Mouse (Mus musculus): ENCODE measurements around the gene Dock2. TPM values are rescaled to one million over a fixed set of nuclear protein-coding genes. Genes with fewer than 3 reads are reported as not detected.
"Not testable (repeated sequence)": the region's sequence is repeated elsewhere in the genome, so short reads cannot be mapped to it uniquely, and the experiment has no call there.

Gene Dock2
- 0.46 and 0.66 TPM in 2 replicates for polyA plus RNA-seq (2016; fragmentation: Nextera tagmentation; extraction: Ambion mirVana)

DNA sequence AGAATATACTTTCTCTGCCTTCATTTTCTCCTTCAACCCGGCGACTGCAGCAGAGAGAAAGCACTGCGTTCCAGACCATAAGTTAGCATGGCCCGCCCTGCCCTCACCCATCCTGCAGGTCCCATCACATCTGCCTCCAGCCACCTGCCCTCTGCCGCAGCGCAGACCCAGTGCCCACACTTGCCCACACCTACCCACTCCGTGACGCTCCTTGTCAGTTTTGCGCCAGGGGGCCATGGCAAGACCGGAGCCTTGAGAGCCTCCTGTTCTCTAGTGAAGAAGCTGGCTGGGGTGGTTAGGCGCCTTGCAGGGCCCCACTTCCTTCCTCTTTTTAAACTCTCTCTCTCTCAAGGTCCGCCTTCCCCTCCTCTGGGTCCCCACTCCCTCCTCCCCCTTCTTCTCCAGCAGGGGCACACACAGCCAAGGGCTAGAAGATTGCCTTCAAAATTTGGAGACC is at the start of gene Dock2:
TSS of gene Dock2 (minus strand) at position 306 of the 457 bp plus-strand sequence.
- H3K9me3 ChIP-seq: no peaks in the 10 kb centered on the region
- WGBS: 93% methylated on average over 12 of the region's 12 CpGs
- no peaks in the 10 kb centered on the region for H3K36me3 ChIP-seq (replicated peaks)
- H3K4me1 ChIP-seq: no peaks in the 10 kb centered on the region
- no peak within 1 kb of the TSS for H3K9ac ChIP-seq
- no peaks in the 10 kb centered on the region for H3K27me3 ChIP-seq
- no peak for ATAC-seq (ENCODE audit: low FRiP score)
- H3K4me2 ChIP-seq: no peak within 1 kb of the TSS
- H3K4me3 ChIP-seq (replicated peaks): no peak within 1 kb of the TSS
- no peak within 1 kb of the TSS for H3K27ac ChIP-seq

DNA sequence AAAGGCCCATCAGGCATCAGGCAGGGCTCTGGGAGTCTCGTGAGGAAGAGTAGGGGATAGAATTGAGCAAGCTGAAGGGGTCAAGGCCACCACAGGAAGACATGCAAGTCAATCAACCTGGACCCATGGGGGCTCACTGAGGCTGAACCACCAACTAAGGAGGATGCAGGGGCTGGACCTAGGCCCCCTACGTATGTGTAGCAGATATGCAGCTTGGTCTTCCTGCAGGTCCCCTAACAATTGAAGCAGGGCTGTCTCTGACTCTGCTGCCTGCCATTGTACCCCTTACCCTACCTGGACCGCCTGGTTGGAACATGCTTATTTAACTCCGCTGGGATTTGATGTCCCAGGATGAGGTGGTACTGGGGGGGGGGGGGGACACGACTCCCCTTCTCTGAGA is 49.0 kb upstream of the Dock2 start:
- Histone ChIP-seq H3K27me3 (0 out of 2 replicates have a peak, but pooled peaks cover 5% of the 10 kb centered on the region), H3K9me3 (no peaks in the 10 kb centered on the region), H3K4me1 (peaks cover 16% of the 10 kb centered on the region), H3K4me2 (peak overlapping the region; percentile 82), H3K27ac (no peak overlapping the region), H3K36me3 (replicated peaks) (peaks cover 20% of the 10 kb centered on the region), H3K4me3 (replicated peaks) (peak overlapping the region; percentile 72), H3K9ac (peak overlapping the region; percentile 80)
- whole genome bisulfite sequencing: 4% methylated on average over 4 of the region's 5 CpGs
- ATAC-seq (ENCODE audit: low FRiP score): peak; percentile 24; the same call in 1 of the 2 replicates

DNA sequence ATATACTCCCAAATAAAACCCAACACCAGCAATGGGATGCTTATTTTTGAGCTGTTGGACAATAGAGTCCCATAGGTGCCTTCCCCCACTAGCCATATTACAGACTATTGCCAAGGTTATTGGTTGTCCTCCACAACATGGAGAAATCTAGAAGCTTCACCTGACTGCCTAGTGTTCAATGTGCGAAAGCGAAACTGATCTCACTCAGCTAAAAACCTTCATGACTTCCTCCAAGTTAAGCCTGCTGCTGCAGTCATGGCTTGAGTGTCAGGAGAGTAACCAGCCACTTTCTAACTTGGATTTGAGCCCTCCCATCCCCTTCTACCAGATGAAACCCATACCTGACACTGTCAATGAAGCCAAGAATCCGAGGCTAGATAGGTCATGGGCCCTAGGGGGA is 44.1 kb upstream of the Dock2 start:
- peaks cover 9% of the 10 kb centered on the region for H3K4me1 ChIP-seq
- no peak overlapping the region for H3K9ac ChIP-seq
- H3K9me3 ChIP-seq: no peaks in the 10 kb centered on the region
- peaks cover 42% of the 10 kb centered on the region for H3K36me3 ChIP-seq (replicated peaks)
- H3K27ac ChIP-seq: no peak overlapping the region
- no peaks in the 10 kb centered on the region for H3K27me3 ChIP-seq
- ATAC-seq (ENCODE audit: low FRiP score): no peak
- H3K4me2 ChIP-seq: no peak overlapping the region
- WGBS: 97% methylated on average over 3 of the region's 3 CpGs
- no peak overlapping the region for H3K4me3 ChIP-seq (replicated peaks)

DNA sequence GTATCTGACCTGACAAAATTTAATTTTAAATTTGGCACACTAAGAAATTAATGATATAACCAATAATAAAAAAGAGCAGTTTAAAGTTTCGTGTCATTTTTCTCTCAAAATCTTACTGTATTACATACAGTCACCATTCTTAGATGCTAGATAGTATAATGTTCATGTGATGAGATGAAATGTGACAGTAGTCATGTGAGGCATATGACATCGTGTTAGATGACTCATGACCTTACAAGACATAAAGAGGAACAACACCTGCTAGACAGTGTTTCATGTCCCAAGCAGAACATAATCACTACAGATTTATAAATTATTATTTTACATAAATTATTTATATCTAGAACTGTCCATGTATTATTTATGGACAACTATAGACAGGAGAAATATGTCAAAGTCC is 43.2 kb upstream of the Dock2 start:
- Histone ChIP-seq H3K27me3 (no peaks in the 10 kb centered on the region), H3K4me2 (no peak overlapping the region), H3K9me3 (no peaks in the 10 kb centered on the region), H3K4me1 (peaks cover under 1% of the 10 kb centered on the region; the same call in 1 of the 2 replicates), H3K27ac (no peak overlapping the region), H3K4me3 (replicated peaks) (no peak overlapping the region), H3K36me3 (replicated peaks) (peaks cover 48% of the 10 kb centered on the region), H3K9ac (no peak overlapping the region)
- 91% methylated on average over 2 of the region's 2 CpGs for WGBS
- ATAC-seq (ENCODE audit: low FRiP score): no peak

DNA sequence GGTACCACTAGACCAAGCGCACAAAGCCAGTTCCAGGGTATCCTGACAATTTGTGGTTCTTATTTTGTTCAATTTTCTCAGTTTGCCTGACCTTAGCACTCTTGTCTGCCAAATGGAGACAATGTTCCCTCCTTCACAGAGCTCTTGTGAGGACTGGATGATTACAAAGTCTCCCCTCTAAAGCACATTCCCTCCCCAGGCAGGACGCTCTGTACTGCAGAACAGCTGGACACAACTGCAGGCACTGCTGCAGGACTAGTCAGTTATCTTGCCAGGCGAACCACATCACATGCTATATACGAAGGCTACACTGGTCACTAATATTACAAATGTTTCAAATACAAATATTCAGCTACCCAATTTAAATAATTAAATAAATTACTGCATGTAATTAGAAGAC is 41.1 kb upstream of the Dock2 start:
- Histone ChIP-seq H3K4me3 (replicated peaks) (no peak overlapping the region), H3K4me1 (no peaks in the 10 kb centered on the region), H3K27me3 (no peaks in the 10 kb centered on the region), H3K9ac (no peak overlapping the region), H3K27ac (no peak overlapping the region), H3K4me2 (no peak overlapping the region), H3K36me3 (replicated peaks) (peaks cover 58% of the 10 kb centered on the region), H3K9me3 (no peaks in the 10 kb centered on the region)
- ATAC-seq (ENCODE audit: low FRiP score): no peak
- 93% methylated on average over 4 of the region's 4 CpGs for WGBS

DNA sequence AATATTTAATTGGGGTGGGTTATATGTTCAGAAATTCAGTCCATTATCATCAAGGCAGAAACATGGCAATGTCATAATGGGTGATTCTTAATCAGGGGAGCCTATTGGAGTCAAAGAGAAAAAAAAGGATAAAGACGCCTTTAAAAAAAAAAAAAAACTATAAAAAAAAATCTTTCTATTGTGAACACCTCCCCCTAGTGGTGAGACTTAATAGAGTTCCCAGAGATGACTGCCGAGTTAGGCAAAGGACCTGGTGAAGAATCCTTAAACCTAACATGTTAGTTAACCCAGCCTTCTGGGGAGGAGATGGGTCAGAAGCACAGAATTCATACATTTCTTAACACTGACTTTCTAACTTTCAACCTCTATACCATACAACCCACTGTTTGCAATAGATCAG is 31.1 kb upstream of the Dock2 start:
- Histone ChIP-seq H3K9ac (no peak overlapping the region), H3K4me3 (replicated peaks) (no peak overlapping the region), H3K27me3 (no peaks in the 10 kb centered on the region), H3K36me3 (replicated peaks) (peaks cover 56% of the 10 kb centered on the region), H3K4me2 (no peak overlapping the region), H3K9me3 (no peaks in the 10 kb centered on the region), H3K4me1 (no peaks in the 10 kb centered on the region), H3K27ac (no peak overlapping the region)
- WGBS: 9% methylated on average over 2 of the region's 2 CpGs
- ATAC-seq (ENCODE audit: low FRiP score): no peak

DNA sequence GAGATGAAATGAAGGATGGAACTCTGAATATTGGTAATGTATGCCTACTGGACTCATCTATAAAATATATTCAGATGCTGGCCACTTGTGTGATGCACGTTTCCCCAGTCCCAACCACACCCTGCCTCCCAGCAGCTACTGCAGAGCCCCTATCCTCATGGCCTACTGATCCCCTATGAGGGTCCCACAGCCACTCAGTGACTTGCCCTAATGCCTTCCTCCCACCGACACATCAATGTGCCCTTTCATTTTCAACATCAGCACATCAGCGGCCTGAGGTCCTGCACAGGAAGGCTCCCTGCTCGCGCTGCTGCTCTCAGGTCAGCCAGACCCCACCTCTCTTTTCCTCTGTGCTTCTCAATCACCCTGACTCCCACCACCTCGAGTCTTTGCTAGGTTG is 30.6 kb upstream of the Dock2 start:
- Histone ChIP-seq H3K9me3 (no peaks in the 10 kb centered on the region), H3K27me3 (no peaks in the 10 kb centered on the region), H3K9ac (no peak overlapping the region), H3K4me1 (no peaks in the 10 kb centered on the region), H3K36me3 (replicated peaks) (peaks cover 58% of the 10 kb centered on the region), H3K27ac (no peak overlapping the region), H3K4me2 (no peak overlapping the region), H3K4me3 (replicated peaks) (no peak overlapping the region)
- WGBS: 93% methylated on average over 6 of the region's 6 CpGs
- no peak for ATAC-seq (ENCODE audit: low FRiP score)

DNA sequence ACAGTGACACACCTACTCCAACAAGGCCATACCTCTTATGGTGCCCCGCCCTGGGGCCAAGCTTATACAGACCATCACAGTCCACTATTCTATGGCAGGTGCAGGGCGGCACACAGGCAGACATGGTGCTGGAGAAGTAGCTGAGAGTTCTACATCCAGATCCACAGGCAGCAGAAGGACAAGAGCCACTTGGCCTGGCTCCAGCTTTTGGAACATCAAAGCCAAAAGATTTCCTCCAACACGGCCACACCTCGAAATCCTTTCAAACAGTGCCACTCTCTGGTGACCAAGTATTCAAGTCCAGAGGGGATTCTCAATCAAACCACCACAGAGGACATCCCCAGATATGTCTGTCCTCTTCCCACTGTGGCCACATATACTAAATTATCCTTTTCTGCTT is 21.3 kb upstream of the Dock2 start:
- not testable (repeated sequence) for H3K36me3 ChIP-seq (replicated peaks); H3K9me3 ChIP-seq; H3K4me1 ChIP-seq; H3K4me3 ChIP-seq (replicated peaks); H3K4me2 ChIP-seq; H3K27me3 ChIP-seq; H3K27ac ChIP-seq; H3K9ac ChIP-seq; ATAC-seq (ENCODE audit: low FRiP score)
- 84% methylated on average over 4 of the region's 4 CpGs for WGBS

DNA sequence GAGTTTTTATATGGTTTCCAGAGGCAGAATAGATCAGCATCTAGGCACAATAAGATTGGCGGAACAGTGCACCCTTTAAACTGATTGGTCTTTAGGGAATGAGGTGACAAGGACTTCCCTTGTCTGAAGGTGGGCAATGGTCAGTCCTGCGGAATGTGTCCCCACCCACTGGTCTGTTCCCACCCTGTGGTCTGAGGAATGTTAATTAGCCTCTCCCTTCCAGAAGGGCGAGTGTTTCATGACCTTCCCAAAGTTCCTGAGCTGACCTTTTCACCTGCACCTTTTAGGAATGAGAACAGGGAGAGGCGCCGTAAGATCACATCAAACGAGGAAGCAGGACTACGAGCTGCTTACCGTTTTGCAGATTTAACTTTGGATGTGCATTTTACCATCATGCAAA is 14.4 kb upstream of the Dock2 start:
- not testable (repeated sequence) for ATAC-seq (ENCODE audit: low FRiP score); H3K27ac ChIP-seq; H3K4me3 ChIP-seq (replicated peaks); H3K9me3 ChIP-seq; H3K4me1 ChIP-seq; H3K27me3 ChIP-seq; H3K9ac ChIP-seq; H3K36me3 ChIP-seq (replicated peaks); H3K4me2 ChIP-seq
- 54% methylated on average over 8 of the region's 8 CpGs for WGBS

DNA sequence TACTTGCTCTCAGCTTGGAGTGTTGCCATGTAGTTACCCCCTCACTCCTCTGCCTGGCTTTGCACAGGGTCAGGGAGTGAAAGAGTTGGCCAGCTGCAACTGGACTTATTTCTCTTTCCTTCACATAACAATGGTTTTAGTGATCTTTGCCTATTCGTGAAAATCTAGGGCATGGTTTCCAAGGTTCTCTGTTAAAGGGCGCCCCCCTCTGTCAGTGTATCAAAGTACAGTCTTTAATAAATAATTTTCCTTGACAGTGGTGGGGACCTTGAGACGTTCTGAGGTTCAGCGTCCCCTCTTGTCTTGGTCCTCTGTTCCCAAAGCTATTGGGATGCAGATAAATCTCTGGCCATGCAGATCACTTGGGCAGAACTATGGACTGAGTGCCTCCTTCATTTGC is 12.4 kb upstream of the Dock2 start:
- Histone ChIP-seq H3K27ac (no peak overlapping the region), H3K9ac (no peak overlapping the region), H3K4me1 (no peaks in the 10 kb centered on the region), H3K36me3 (replicated peaks) (no peaks in the 10 kb centered on the region), H3K4me3 (replicated peaks) (no peak overlapping the region), H3K9me3 (no peaks in the 10 kb centered on the region), H3K27me3 (no peaks in the 10 kb centered on the region), H3K4me2 (no peak overlapping the region)
- 27% methylated on average over 4 of the region's 4 CpGs for WGBS
- no peak for ATAC-seq (ENCODE audit: low FRiP score)

DNA sequence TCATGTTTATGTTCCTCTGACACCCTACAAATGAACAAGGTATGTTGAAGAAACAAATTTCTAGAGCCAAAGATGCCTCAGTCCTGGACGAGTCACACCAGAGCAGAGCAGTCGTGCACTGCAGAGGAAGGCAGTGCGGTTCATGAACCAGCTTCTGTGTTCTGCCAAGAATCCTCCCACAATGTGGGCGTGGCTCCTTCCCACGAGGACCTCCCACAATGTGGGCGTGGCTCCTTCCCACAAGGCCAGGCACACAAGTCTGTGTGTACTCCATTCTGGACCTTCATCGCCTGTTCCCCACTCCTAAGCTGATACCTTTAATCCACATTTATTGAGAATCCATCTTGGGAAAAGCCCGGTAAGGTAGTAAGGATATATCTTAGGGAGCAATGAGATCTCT is 8.2 kb upstream of the Dock2 start:
- Histone ChIP-seq H3K36me3 (replicated peaks) (no peaks in the 10 kb centered on the region), H3K27me3 (no peaks in the 10 kb centered on the region), H3K4me3 (replicated peaks) (no peak overlapping the region), H3K4me1 (no peaks in the 10 kb centered on the region), H3K9ac (no peak overlapping the region), H3K4me2 (no peak overlapping the region), H3K27ac (no peak overlapping the region), H3K9me3 (no peaks in the 10 kb centered on the region)
- 71% methylated on average over 8 of the region's 8 CpGs for WGBS
- ATAC-seq (ENCODE audit: low FRiP score): no peak

DNA sequence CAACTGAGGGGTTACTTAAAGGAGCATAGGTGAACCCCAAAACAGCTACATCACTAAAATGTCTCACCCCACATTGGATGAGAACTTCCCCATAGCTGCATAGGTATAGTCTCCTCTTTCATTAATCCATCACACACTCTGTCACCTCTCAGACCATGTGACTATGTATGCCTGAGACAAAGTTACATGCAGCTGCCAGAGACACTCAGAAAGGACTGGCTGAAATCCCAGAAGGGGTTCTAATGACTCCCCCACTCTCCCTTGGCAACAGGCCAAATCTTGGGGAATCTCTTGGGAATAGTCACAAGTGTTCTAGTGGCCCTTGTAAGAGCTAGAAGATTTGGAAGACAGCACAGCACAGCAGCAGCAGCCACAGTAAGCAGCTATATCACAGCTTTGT is 1.2 kb upstream of the Dock2 start:
- H3K4me3 ChIP-seq (replicated peaks): no peak overlapping the region
- no peaks in the 10 kb centered on the region for H3K4me1 ChIP-seq
- no peaks in the 10 kb centered on the region for H3K36me3 ChIP-seq (replicated peaks)
- H3K4me2 ChIP-seq: no peak overlapping the region
- no peaks in the 10 kb centered on the region for H3K9me3 ChIP-seq
- H3K27ac ChIP-seq: no peak overlapping the region
- no peak overlapping the region for H3K9ac ChIP-seq
- H3K27me3 ChIP-seq: no peaks in the 10 kb centered on the region
- no peak for ATAC-seq (ENCODE audit: low FRiP score)

DNA sequence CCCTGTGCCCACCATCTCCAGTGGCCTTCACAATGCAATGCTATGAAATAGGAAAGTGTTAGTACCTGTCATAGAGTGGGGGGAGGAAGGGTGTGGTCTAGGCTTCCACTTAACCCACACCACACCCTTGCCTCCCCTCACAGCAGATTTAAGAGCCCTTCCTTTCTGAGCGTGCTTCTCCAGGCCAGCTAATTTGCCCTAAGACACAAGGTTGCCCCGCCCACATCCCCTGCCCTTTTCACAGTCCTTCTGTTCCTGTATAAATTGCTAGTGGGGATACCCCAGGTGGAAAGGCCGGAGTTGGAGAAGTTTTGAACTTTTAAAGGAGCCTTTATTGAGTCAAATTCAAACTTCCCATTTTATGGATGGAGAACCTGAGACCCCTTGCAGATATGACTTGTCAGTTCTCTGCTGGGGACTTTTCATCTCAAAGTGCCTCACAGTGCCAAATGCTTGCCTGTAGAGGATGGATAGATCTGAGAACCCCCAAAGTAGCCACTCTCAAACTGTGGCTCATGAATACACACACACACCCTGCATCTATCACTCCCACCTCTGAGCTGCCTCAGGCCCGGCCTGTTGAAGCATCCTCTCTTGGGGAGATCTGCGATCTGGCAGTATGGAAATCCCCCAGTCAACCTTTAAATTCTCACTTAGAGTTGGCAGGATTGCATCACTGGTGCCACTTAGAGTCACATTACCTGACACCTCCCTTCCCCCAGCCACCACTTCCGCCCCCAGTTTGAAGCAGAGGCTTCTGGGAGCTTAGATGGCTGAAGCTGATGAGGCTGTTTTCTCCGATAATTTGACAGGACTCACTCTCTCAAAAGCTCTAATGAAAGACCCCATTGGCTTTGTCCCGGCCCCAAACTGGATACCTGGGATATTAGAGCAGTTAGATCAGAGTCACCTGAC is 919 bp downstream of the Dock2 start:
- 79% methylated on average over 8 of the region's 8 CpGs for WGBS
- no peaks in the 10 kb centered on the region for H3K9me3 ChIP-seq
- H3K4me3 ChIP-seq (replicated peaks): no peak overlapping the region
- H3K27me3 ChIP-seq: no peaks in the 10 kb centered on the region
- no peak overlapping the region for H3K9ac ChIP-seq
- no peak overlapping the region for H3K4me2 ChIP-seq
- H3K4me1 ChIP-seq: no peaks in the 10 kb centered on the region
- H3K27ac ChIP-seq: no peak overlapping the region
- ATAC-seq (ENCODE audit: low FRiP score): no peak
- no peaks in the 10 kb centered on the region for H3K36me3 ChIP-seq (replicated peaks)

Data from forebrain, embryonic 12.5 days (tissue).